Mouse (Mus musculus) liver (tissue): Measurements from ENCODE around the gene Lhfpl5.
A peak's percentile ranks its signal among the peaks of the same experiment; 100 is the strongest.
"Not testable (repeated sequence)": the region's sequence is repeated elsewhere in the genome, so short reads cannot be mapped to it uniquely, and the experiment has no call there.

Source experiments
- DNase-seq: peaks from one replicate; pipeline ENCODE4 v3.0.0-alpha.2; 2020; ENCODE audit warnings: mixed read lengths

Lhfpl5 gene

GRCm38 (mm10) chr17:28575244-28576125, at the start of gene Lhfpl5:
Lhfpl5 (plus strand) TSS chr17:28575641.
- DNase-seq: peak; percentile 67

GRCm38 (mm10) chr17:28527184-28528042, 48.0 kb upstream of the Lhfpl5 start:
- DNase-seq: no peak

GRCm38 (mm10) chr17:28528043-28528351, 47.4 kb upstream of the Lhfpl5 start:
- DNase-seq: peak; percentile 77

GRCm38 (mm10) chr17:28529116-28529515, 46.3 kb upstream of the Lhfpl5 start:
- no peak for DNase-seq

- no peak for DNase-seq
Measured at GRCm38 (mm10) chr17:28530506-28530905, 44.9 kb upstream of the Lhfpl5 start, which contains the start of gene Armc12. Armc12 (plus strand) TSS chr17:28530806.

GRCm38 (mm10) chr17:28531946-28532345, 43.5 kb upstream of the Lhfpl5 start:
- DNase-seq: peak; percentile 63

- no peak for DNase-seq
Measured at GRCm38 (mm10) chr17:28532557-28532956, 42.9 kb upstream of the Lhfpl5 start.

GRCm38 (mm10) chr17:28533327-28533726, 42.1 kb upstream of the Lhfpl5 start:
- no peak for DNase-seq

GRCm38 (mm10) chr17:28537881-28538280, 37.6 kb upstream of the Lhfpl5 start:
- DNase-seq: no peak

GRCm38 (mm10) chr17:28546925-28547324, 28.5 kb upstream of the Lhfpl5 start:
- DNase-seq: no peak

- no peak for DNase-seq
Measured at GRCm38 (mm10) chr17:28548550-28548949, 26.9 kb upstream of the Lhfpl5 start.

GRCm38 (mm10) chr17:28549111-28549510, 26.3 kb upstream of the Lhfpl5 start, which contains the start of gene Clpsl2:
Clpsl2 (plus strand) TSS chr17:28549411.
- DNase-seq: no peak

- peak; percentile 58 for DNase-seq
Measured at GRCm38 (mm10) chr17:28553040-28553793, 22.2 kb upstream of the Lhfpl5 start.

- not testable (repeated sequence) for DNase-seq
Measured at GRCm38 (mm10) chr17:28554021-28554420, 21.4 kb upstream of the Lhfpl5 start.

GRCm38 (mm10) chr17:28556635-28557396, 18.6 kb upstream of the Lhfpl5 start:
- no peak for DNase-seq

GRCm38 (mm10) chr17:28557772-28558171, 17.7 kb upstream of the Lhfpl5 start:
- DNase-seq: no peak

- DNase-seq: no peak
Measured at GRCm38 (mm10) chr17:28560598-28560997, 14.8 kb upstream of the Lhfpl5 start, which contains the start of gene Clps. Clps (minus strand) TSS chr17:28560766.

- DNase-seq: no peak
Measured at GRCm38 (mm10) chr17:28561613-28562012, 13.8 kb upstream of the Lhfpl5 start.

GRCm38 (mm10) chr17:28565181-28565580, 10.3 kb upstream of the Lhfpl5 start:
- DNase-seq: no peak

- DNase-seq: no peak
Measured at GRCm38 (mm10) chr17:28567541-28567940, 7.9 kb upstream of the Lhfpl5 start.

- DNase-seq: no peak
Measured at GRCm38 (mm10) chr17:28571868-28572267, 3.6 kb upstream of the Lhfpl5 start.

GRCm38 (mm10) chr17:28572521-28572920, 2.9 kb upstream of the Lhfpl5 start:
- no peak for DNase-seq
